Mouse (Mus musculus) CH12.LX (cell line): ENCODE results near the gene Notum. TPM values are rescaled to one million over a fixed set of nuclear protein-coding genes. Genes with fewer than 3 reads are reported as not detected.

Experiments
- DNase-seq: peaks from one replicate; pipeline ENCODE4 v3.0.0-alpha.2; 2013; ENCODE audit errors: extremely low read depth
- H3K27ac ChIP-seq: 2 replicates; pipeline ENCODE4 v1.5.1; 2012; ENCODE audit warnings: low read depth, mild to moderate bottlenecking, control low read depth, moderate library complexity; ENCODE audit not compliant: insufficient read depth
- H3K27me3 ChIP-seq: replicated peaks from 2 replicates; pipeline ENCODE3; 2012; ENCODE audit warnings: inconsistent platforms
- H3K36me3 ChIP-seq, 2 experiments: replicated peaks in 1 of 2; 2 replicates each; pipeline versions ENCODE3 to v1.6.1; 2012; ENCODE audit warnings: inconsistent platforms in 1 of 2, low read length in 1 of 2, mild to moderate bottlenecking in 1 of 2, mixed read lengths in 1 of 2, moderate library complexity in 1 of 2; ENCODE audit not compliant: control insufficient read depth in 1 of 2, insufficient read depth in 1 of 2
- H3K4me1 ChIP-seq, 2 experiments: 2 replicates each; pipeline ENCODE4 v1.6.1; 2012; ENCODE audit warnings: inconsistent platforms in 1 of 2, moderate library complexity in 1 of 2; ENCODE audit not compliant: insufficient read depth in 2 of 2, control insufficient read depth in 1 of 2
- H3K4me2 ChIP-seq: 2 replicates; pipeline ENCODE4 v1.6.1; 2012; ENCODE audit warnings: low read depth, mild to moderate bottlenecking, control low read depth; ENCODE audit not compliant: poor library complexity, insufficient read depth, severe bottlenecking
- H3K4me3 ChIP-seq, 3 experiments: fragments of 150-350 bp in 1 of 3; sonication (generic) in 1 of 3; replicated peaks in 1 of 3; 2 replicates each; pipeline versions ENCODE3 to v1.5.1; 2011 to 2012; ENCODE audit warnings: low read depth in 2 of 3, low read length in 2 of 3, mild to moderate bottlenecking in 2 of 3, moderate library complexity in 2 of 3, control low read depth in 1 of 3, improper control_type of control experiment in 1 of 3, inconsistent platforms in 1 of 3, mixed read lengths in 1 of 3; ENCODE audit not compliant: poor library complexity in 1 of 3
- H3K79me2 ChIP-seq: replicated peaks from 2 replicates; pipeline ENCODE4 v1.6.1; 2012; ENCODE audit warnings: mild to moderate bottlenecking, moderate library complexity; ENCODE audit not compliant: control insufficient read depth, poor library complexity, insufficient read depth, severe bottlenecking; ENCODE audit errors: extremely low read depth
- H3K9ac ChIP-seq: 2 replicates; pipeline ENCODE4 v1.6.1; 2012; ENCODE audit warnings: low read depth, mild to moderate bottlenecking, control low read depth, moderate library complexity; ENCODE audit not compliant: insufficient read depth
- H3K9me3 ChIP-seq: replicated peaks from 2 replicates; pipeline ENCODE3; 2012; ENCODE audit warnings: low read length, inconsistent platforms, mixed read lengths
- CHD2 ChIP-seq: IDR thresholded peaks from 2 replicates; pipeline ENCODE4 v1.6.1; 2011; ENCODE audit warnings: low read length, improper control_type of control experiment
- CTCF ChIP-seq, 2 experiments: IDR thresholded peaks in 1 of 2; conservative IDR thresholded peaks in 1 of 2; 2 replicates each; pipeline ENCODE4 v1.5.1; 2011 to 2012; ENCODE audit warnings: low read depth in 2 of 2, low read length in 2 of 2, improper control_type of control experiment in 1 of 2, inconsistent platforms in 1 of 2, mild to moderate bottlenecking in 1 of 2, moderate library complexity in 1 of 2
- E2F4 ChIP-seq: IDR thresholded peaks from 2 replicates; pipeline ENCODE4 v1.6.1; 2011; ENCODE audit warnings: low read depth, low read length, improper control_type of control experiment; ENCODE audit not compliant: insufficient replicate concordance
- ELF1 ChIP-seq: IDR thresholded peaks from 2 replicates; pipeline ENCODE4 v1.6.1; 2014; ENCODE audit warnings: low read depth, mild to moderate bottlenecking, inconsistent platforms, low read length, improper control_type of control experiment
- EP300 ChIP-seq: IDR thresholded peaks from 2 replicates; pipeline ENCODE4 v1.6.1; 2011; ENCODE audit warnings: low read length, improper control_type of control experiment
- ETS1 ChIP-seq: conservative IDR thresholded peaks from 2 replicates; pipeline ENCODE4 v1.6.1; 2012; ENCODE audit warnings: low read depth, mild to moderate bottlenecking, inconsistent platforms, low read length, improper control_type of control experiment, moderate library complexity
- GABPA ChIP-seq: IDR thresholded peaks from 2 replicates; pipeline ENCODE4 v1.6.1; 2012; ENCODE audit warnings: low read depth, low read length, improper control_type of control experiment, inconsistent platforms; ENCODE audit not compliant: insufficient replicate concordance
- KAT2A ChIP-seq: IDR thresholded peaks from 2 replicates; pipeline ENCODE4 v1.6.1; 2012; ENCODE audit warnings: low read length, improper control_type of control experiment, inconsistent platforms; ENCODE audit not compliant: insufficient replicate concordance
- MAZ ChIP-seq: IDR thresholded peaks from 2 replicates; pipeline ENCODE4 v1.6.1; 2012; ENCODE audit warnings: low read depth, mild to moderate bottlenecking, inconsistent platforms, low read length, improper control_type of control experiment, moderate library complexity
- NRF1 ChIP-seq: IDR thresholded peaks from 2 replicates; pipeline ENCODE4 v1.6.1; 2014; ENCODE audit warnings: low read depth, mild to moderate bottlenecking, inconsistent platforms, low read length, improper control_type of control experiment, moderate library complexity
- PAX5 ChIP-seq: IDR thresholded peaks from 2 replicates; pipeline ENCODE4 v1.6.1; 2012; ENCODE audit warnings: low read length, inconsistent platforms, mixed read lengths
- RAD21 ChIP-seq: IDR thresholded peaks from 2 replicates; pipeline ENCODE4 v1.6.1; 2011; ENCODE audit warnings: low read depth, mild to moderate bottlenecking, low read length, improper control_type of control experiment, moderate library complexity
- RCOR1 ChIP-seq: conservative IDR thresholded peaks from 2 replicates; pipeline ENCODE4 v1.6.1; 2012; ENCODE audit warnings: low read depth, mild to moderate bottlenecking, inconsistent platforms, low read length, improper control_type of control experiment
- SMC3 ChIP-seq: IDR thresholded peaks from 2 replicates; pipeline ENCODE4 v1.6.1; 2011; ENCODE audit warnings: low read depth, low read length, improper control_type of control experiment
- TBP ChIP-seq: conservative IDR thresholded peaks from 2 replicates; pipeline ENCODE4 v1.6.1; 2011; ENCODE audit warnings: low read depth, low read length, improper control_type of control experiment
- TCF12 ChIP-seq: IDR thresholded peaks from 2 replicates; pipeline ENCODE4 v1.6.1; 2014; ENCODE audit warnings: low read depth, mild to moderate bottlenecking, inconsistent platforms, low read length, improper control_type of control experiment
- ZC3H11A ChIP-seq: IDR thresholded peaks from 2 replicates; pipeline ENCODE4 v1.6.1; 2012; ENCODE audit warnings: low read depth, mild to moderate bottlenecking, inconsistent platforms, low read length, improper control_type of control experiment
- ZKSCAN1 ChIP-seq: IDR thresholded peaks from 2 replicates; pipeline ENCODE4 v1.6.1; 2012; ENCODE audit warnings: low read depth, inconsistent platforms, low read length, improper control_type of control experiment, borderline replicate concordance
- ZMIZ1 ChIP-seq: IDR thresholded peaks from 2 replicates; pipeline ENCODE4 v1.6.1; 2012; ENCODE audit warnings: low read depth, mild to moderate bottlenecking, inconsistent platforms, low read length, improper control_type of control experiment
- dilution Hi-C: fragments of 300-500 bp; cut with MboI; formaldehyde crosslinking; loops from 2 replicates; pipeline ENCODE4 v1.14.3; 2020; ENCODE audit warnings: low sequenced_read_pairs; ENCODE audit not compliant: extremely low pct_unique_long_range_greater_than_20kb, extremely low pct_ligation_motif_present
- in situ Hi-C: fragments of 300-500 bp; cut with MboI; formaldehyde crosslinking; loops from 3 replicates; pipeline ENCODE4 v1.14.3; 2019; ENCODE audit warnings: low sequenced_read_pairs, low pct_ligation_motif_present, low pct_unique_long_range_greater_than_20kb, mixed read lengths
- polyA plus RNA-seq: library from polyadenylated mRNA; unstranded; fragments of >175 nt; gene quantifications from 2 replicates; pipeline ENCODE4 v1.2.1, GENCODE M21; 2012; ENCODE audit warnings: low read depth; ENCODE audit not compliant: insufficient read length
- total RNA-seq, 2 experiments: library from RNA; depleted of rRNA; stranded (reverse); fragments of 300-350 nt in 1 of 2; fragments of >200 nt in 1 of 2; gene quantifications; 2 replicates each; pipeline ENCODE4 v1.2.3; 2012 to 2014

Gene Notum
- total and polyA plus RNA-seq, 3 experiments, result not detected

DNA sequence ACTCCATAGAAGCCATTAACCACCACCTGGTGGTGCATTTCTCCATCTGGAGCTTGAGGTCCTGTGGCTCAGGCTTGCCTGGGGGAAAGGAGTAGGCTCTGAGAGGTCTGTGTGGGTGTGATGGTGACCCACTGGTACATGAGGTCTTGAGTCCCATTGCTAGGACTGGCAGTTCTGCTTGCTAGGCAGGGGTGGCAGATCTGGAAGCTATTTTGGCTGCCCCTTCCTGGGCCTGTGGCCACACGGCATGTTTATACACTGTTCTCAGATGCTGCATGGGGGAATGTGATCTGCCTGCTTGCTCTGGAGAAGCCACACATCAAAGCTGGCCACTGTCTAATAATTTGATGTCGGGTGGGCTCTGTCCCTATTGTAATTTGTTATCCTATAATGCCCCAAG lies 23.1 kb upstream of the Notum start:
- peaks cover 49 to 93% of the 10 kb centered on the region in 2 experiments for H3K36me3 ChIP-seq

DNA sequence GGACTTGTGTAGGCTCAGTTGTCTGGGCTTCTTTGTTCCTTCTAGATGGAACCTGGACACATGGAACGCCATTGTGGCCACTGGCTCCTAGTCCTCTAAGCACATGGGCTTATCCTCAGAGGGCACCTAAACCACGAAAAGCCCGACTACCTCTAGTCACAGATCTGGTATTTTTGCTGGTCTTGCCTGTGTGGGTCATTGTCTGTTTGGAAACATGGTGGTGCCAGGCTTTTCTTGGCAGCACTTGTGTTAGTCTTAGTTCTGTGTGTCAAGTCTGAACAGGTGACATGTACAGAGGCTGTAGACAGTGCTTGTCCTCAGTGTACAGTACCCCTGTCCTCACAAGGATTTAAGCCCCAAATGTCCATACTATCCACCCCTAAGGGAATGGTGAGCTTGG lies 22.6 kb upstream of the Notum start:
- Histone ChIP-seq H3K27me3 (no peaks in the 10 kb centered on the region), H3K4me1 (no peaks in the 10 kb centered on the region), H3K9me3 (no peaks in the 10 kb centered on the region), H3K4me3 (no peak overlapping the region), H3K27ac (no peak overlapping the region), H3K4me2 (no peak overlapping the region), H3K36me3 (peaks cover 49 to 92% of the 10 kb centered on the region in 2 experiments), H3K9ac (no peak overlapping the region), H3K79me2 (no peaks in the 10 kb centered on the region)
- DNase-seq, result no peak
- TF ChIP-seq KAT2A (no peak), E2F4 (no peak), SMC3 (no peak), TBP (no peak), PAX5 (no peak), ELF1 (no peak), GABPA (no peak), RAD21 (no peak), ETS1 (no peak), TCF12 (no peak), MAZ (no peak), RCOR1 (no peak), ZC3H11A (no peak), EP300 (no peak), ZKSCAN1 (no peak), CTCF (conservative IDR thresholded peaks at IDR 0.05 in 1 of 2, IDR thresholded peaks at IDR 0.05 in 1 of 2; ENCODE audit: low read depth in 2 of 2, low read length in 2 of 2) (no peak), NRF1 (no peak), CHD2 (no peak)
- dilution Hi-C loops, result no loop called here
- in situ Hi-C loops, result loop anchor here (10.0 kb wide), 1 partner anchor 59 kb away; the partner anchor contains the start of gene Sirt7

More for the DNA sequence above, 23.1 kb upstream of the Notum start:
- Histone ChIP-seq H3K27me3 (no peaks in the 10 kb centered on the region), H3K27ac (no peak overlapping the region), H3K79me2 (no peaks in the 10 kb centered on the region), H3K4me2 (no peak overlapping the region), H3K4me3 (no peak overlapping the region), H3K9ac (no peak overlapping the region), H3K9me3 (no peaks in the 10 kb centered on the region), H3K4me1 (no peaks in the 10 kb centered on the region)
- in situ Hi-C loops, result loop anchor here (10.0 kb wide), 1 partner anchor 59 kb away; the partner anchor contains the start of gene Sirt7
- no peak for DNase-seq
- dilution Hi-C loops, result no loop called here
- TF ChIP-seq ZMIZ1 (no peak), CTCF (conservative IDR thresholded peaks at IDR 0.05 in 1 of 2, IDR thresholded peaks at IDR 0.05 in 1 of 2; ENCODE audit: low read depth in 2 of 2, low read length in 2 of 2) (0 out of 4 replicates have a peak, but pooled peaks of 1 of the 2 experiments have one; percentile 7)
